Mouse (Mus musculus): ENCODE data around the gene Hist3h2ba. TPM values are rescaled to one million over a fixed set of nuclear protein-coding genes. Genes with fewer than 3 reads are reported as not detected.
A peak's percentile ranks its signal among the peaks of the same experiment; 100 is the strongest.

The Hist3h2ba gene
- 0.37 and 1.1 TPM in 2 replicates for total RNA-seq (2014; rRNA removed)
- polyA plus RNA-seq (2012; rRNA removed): not detected in 2 replicates

DNA sequence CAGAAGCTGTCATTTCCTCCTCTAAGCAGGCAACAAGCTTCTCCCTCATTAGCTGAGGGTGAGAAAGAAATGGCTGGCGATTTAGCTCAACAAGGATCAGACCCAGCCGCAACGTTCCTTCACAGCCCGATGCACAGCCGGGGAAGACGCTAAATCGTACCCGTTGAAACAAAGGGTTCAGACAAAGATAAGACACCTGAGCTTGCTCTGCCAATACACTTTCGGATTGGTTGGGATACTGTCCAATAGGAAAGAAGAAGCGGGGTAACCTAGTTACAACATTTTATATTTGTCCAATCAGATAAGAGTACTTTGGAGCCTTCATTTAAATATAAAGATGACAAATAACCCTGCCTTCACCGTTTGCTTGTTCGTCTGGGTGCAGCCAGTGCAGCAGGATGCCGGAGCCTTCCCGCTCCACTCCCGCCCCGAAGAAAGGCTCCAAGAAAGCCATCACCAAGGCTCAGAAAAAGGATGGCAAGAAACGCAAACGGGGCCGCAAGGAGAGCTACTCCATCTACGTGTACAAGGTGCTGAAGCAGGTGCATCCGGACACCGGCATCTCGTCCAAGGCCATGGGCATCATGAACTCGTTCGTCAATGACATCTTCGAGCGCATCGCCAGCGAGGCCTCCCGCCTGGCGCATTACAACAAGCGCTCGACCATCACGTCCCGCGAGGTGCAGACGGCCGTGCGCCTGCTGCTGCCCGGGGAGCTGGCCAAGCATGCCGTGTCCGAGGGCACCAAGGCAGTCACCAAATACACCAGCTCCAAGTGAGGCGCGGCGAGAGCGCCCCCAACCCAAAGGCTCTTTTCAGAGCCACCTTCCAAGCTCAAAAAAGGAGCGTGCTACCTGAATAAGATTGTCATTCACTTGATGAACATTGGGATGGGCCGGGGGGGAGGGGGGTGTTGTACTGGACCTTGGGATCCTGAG lies at the start of gene Hist3h2ba:
TSS of gene Hist3h2ba (plus strand) at position 379 of the 938 bp plus-strand sequence.
- Histone ChIP-seq H3K4me1 (ENCODE audit: control insufficient read depth, insufficient read depth, low read length) (peaks cover 14% of the 10 kb centered on the region; the same call in 1 of the 2 replicates), H3K4me3 (ENCODE audit: insufficient read depth, low read depth, low read length) (peak within 1 kb of the TSS; percentile 30; the same call in 1 of the 2 replicates), H3K27me3 (ENCODE audit: control insufficient read depth, insufficient read depth, low read length) (peaks cover 8% of the 10 kb centered on the region; the same call in 1 of the 2 replicates), H3K36me3 (ENCODE audit: control insufficient read depth, insufficient read depth, low read length) (no peaks in the 10 kb centered on the region), H3K79me2 (ENCODE audit: control insufficient read depth, insufficient read depth, low read length) (no peaks in the 10 kb centered on the region), H3K9ac (ENCODE audit: low read depth, low read length) (no peak within 1 kb of the TSS), H3K27ac (replicated peaks; ENCODE audit: insufficient read depth, low read depth, low read length) (no peak within 1 kb of the TSS)
- peak; percentile 56 for DNase-seq (ENCODE audit: extremely low read depth, low read depth, low spot score)
- TF ChIP-seq POLR2A (IDR thresholded peaks at IDR 0.05; ENCODE audit: extremely low read depth, insufficient read depth, low read length) (no peak), CTCF (IDR thresholded peaks at IDR 0.05; ENCODE audit: low read depth, low read length) (no peak)
- WGBS: 2% methylated on average over 48 of the region's 48 CpGs

DNA sequence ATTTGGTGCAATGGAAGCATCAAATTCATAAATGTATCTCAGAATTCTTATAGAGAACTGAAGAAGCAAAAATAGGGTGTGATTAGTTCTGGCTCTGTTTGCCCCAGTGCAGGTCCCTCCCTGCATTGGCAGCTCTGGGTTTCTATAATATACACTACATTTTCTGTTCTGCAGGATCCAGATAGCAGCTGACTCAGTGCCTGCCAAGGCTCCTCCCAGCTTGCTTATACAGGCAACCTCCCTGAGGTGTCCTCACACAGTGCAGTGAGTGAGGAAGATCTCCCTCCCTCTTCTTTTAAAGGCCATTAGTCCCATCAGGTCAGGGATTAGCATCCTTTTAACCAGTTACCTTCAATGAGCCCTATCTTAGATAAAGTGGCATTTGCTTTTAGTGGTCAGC lies 47.6 kb upstream of the Hist3h2ba start:
- peaks cover 4% of the 10 kb centered on the region for H3K4me1 ChIP-seq (ENCODE audit: control insufficient read depth, insufficient read depth, low read length)

DNA sequence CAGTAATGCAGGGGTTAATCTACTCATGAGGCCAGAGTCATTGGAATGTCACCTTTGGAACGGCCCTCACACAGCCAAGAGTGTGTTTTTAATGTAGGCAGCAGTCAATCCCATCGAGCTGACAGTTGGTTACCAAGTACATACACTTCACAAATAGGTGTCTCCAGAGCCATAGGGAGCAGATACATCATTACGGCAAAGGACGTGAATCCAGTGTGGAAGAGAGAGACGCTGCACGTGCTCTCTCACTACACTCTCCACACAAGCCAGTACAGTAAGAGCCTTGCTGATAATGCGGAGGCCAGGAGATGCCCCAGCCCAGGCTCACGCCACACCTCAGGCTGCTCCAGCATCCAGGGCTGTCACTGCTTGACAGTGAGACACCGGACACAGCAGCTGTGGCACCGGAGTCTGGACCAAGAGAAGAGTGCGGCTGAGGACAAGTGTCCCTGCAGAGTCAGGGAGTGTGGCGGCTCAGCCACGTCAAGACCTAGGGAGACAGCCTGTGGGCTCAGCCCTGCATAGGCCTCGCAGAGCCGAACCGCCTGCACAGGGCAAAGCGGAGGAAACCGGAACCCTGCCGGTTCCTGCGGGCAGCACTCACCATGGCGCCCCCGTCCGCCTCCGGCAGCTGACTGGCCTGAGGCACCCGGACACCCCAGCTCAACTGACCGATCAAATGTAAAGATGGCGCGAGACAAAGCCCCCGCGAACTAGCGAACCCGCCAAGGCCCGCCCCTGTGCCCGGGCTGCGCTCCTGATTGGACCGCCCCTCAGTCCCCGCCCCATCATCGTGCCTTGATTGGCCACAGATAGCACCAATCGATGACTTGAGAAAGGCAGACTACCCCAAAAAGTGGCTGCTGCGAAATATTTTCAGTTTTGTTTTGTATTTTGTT lies 45.0 kb upstream of the Hist3h2ba start, which contains the start of gene Zfp39:
TSS of gene Zfp39 (minus strand) at position 715 of the 899 bp plus-strand sequence.
- H3K27ac ChIP-seq (replicated peaks; ENCODE audit: insufficient read depth, low read depth, low read length): peak within 1 kb of the TSS; percentile 80
- WGBS: under 1% methylated on average over 40 of the region's 40 CpGs
- peak within 1 kb of the TSS; percentile 80 for H3K9ac ChIP-seq (ENCODE audit: low read depth, low read length)
- H3K79me2 ChIP-seq (ENCODE audit: control insufficient read depth, insufficient read depth, low read length): peaks cover 3% of the 10 kb centered on the region; the same call in 1 of the 2 replicates
- H3K4me1 ChIP-seq (ENCODE audit: control insufficient read depth, insufficient read depth, low read length): peaks cover 4% of the 10 kb centered on the region
- H3K27me3 ChIP-seq (ENCODE audit: control insufficient read depth, insufficient read depth, low read length): no peaks in the 10 kb centered on the region
- peak within 1 kb of the TSS; percentile 83 for H3K4me3 ChIP-seq (ENCODE audit: insufficient read depth, low read depth, low read length)
- TF ChIP-seq POLR2A (IDR thresholded peaks at IDR 0.05; ENCODE audit: extremely low read depth, insufficient read depth, low read length): peak; percentile 73
- no peak for TF ChIP-seq CTCF (IDR thresholded peaks at IDR 0.05; ENCODE audit: low read depth, low read length)
- H3K36me3 ChIP-seq (ENCODE audit: control insufficient read depth, insufficient read depth, low read length): peaks cover 22% of the 10 kb centered on the region
- DNase-seq (ENCODE audit: extremely low read depth, low read depth, low spot score): peak; percentile 81

More for the DNA sequence above, 47.6 kb upstream of the Hist3h2ba start:
- Histone ChIP-seq H3K79me2 (ENCODE audit: control insufficient read depth, insufficient read depth, low read length) (peaks cover 7% of the 10 kb centered on the region; the same call in 1 of the 2 replicates), H3K27me3 (ENCODE audit: control insufficient read depth, insufficient read depth, low read length) (no peaks in the 10 kb centered on the region), H3K9ac (ENCODE audit: low read depth, low read length) (no peak overlapping the region), H3K27ac (replicated peaks; ENCODE audit: insufficient read depth, low read depth, low read length) (no peak overlapping the region), H3K36me3 (ENCODE audit: control insufficient read depth, insufficient read depth, low read length) (peaks cover 37% of the 10 kb centered on the region), H3K4me3 (ENCODE audit: insufficient read depth, low read depth, low read length) (no peak overlapping the region)
- DNase-seq (ENCODE audit: extremely low read depth, low read depth, low spot score): no peak
- TF ChIP-seq CTCF (IDR thresholded peaks at IDR 0.05; ENCODE audit: low read depth, low read length) (no peak), POLR2A (IDR thresholded peaks at IDR 0.05; ENCODE audit: extremely low read depth, insufficient read depth, low read length) (no peak)

DNA sequence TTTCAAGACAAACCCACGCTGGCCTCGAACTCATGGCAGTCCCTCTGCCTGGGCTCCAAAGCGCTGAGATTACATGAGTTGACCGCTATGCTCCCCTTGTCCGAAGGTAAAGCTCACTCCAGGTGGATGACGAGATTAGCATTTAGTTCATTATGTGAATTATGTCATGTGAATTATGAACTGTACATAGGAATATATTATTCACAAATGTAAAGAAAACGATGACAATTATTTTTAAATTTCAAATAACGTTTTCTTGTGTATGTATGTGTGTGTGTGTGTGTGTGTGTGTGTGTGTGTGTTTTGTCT lies 44.4 kb upstream of the Hist3h2ba start:
- TF ChIP-seq CTCF (IDR thresholded peaks at IDR 0.05; ENCODE audit: low read depth, low read length) (no peak), POLR2A (IDR thresholded peaks at IDR 0.05; ENCODE audit: extremely low read depth, insufficient read depth, low read length) (no peak)
- Histone ChIP-seq H3K79me2 (ENCODE audit: control insufficient read depth, insufficient read depth, low read length) (peaks cover 3% of the 10 kb centered on the region; the same call in 1 of the 2 replicates), H3K9ac (ENCODE audit: low read depth, low read length) (peak overlapping the region; percentile 57), H3K36me3 (ENCODE audit: control insufficient read depth, insufficient read depth, low read length) (peaks cover 16% of the 10 kb centered on the region), H3K27ac (replicated peaks; ENCODE audit: insufficient read depth, low read depth, low read length) (peak overlapping the region; percentile 56), H3K4me1 (ENCODE audit: control insufficient read depth, insufficient read depth, low read length) (peaks cover 4% of the 10 kb centered on the region), H3K27me3 (ENCODE audit: control insufficient read depth, insufficient read depth, low read length) (no peaks in the 10 kb centered on the region), H3K4me3 (ENCODE audit: insufficient read depth, low read depth, low read length) (peak overlapping the region; percentile 83)
- DNase-seq (ENCODE audit: extremely low read depth, low read depth, low spot score): no peak
- WGBS: 0% methylated on average over 8 of the region's 8 CpGs

DNA sequence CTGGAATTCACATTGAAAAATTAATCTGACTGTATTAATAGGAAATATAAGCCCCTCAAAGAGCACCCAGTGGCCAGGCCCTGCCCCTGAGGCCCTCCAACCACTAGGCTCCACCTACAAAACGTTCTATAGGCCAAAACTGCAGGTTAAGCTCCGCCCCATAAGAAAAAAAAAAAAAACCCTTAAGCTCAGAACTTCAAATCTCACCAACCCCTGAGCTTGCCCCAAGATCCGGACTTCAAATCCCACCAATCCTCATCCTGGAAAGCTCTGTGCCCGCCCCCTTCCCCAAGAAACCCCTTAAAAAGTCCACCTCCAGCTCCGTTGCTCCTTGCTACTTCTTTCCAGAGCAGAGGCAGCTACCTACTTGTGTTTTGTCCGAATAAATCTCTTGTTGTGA lies 43.9 kb upstream of the Hist3h2ba start:
- H3K27ac ChIP-seq (replicated peaks; ENCODE audit: insufficient read depth, low read depth, low read length): no peak overlapping the region
- H3K79me2 ChIP-seq (ENCODE audit: control insufficient read depth, insufficient read depth, low read length): peaks cover 3% of the 10 kb centered on the region; the same call in 1 of the 2 replicates
- H3K4me1 ChIP-seq (ENCODE audit: control insufficient read depth, insufficient read depth, low read length): peaks cover 4% of the 10 kb centered on the region
- TF ChIP-seq POLR2A (IDR thresholded peaks at IDR 0.05; ENCODE audit: extremely low read depth, insufficient read depth, low read length): no peak
- TF ChIP-seq CTCF (IDR thresholded peaks at IDR 0.05; ENCODE audit: low read depth, low read length): no peak
- WGBS: 68% methylated on average over 6 of the region's 6 CpGs
- H3K4me3 ChIP-seq (ENCODE audit: insufficient read depth, low read depth, low read length): no peak overlapping the region
- H3K9ac ChIP-seq (ENCODE audit: low read depth, low read length): no peak overlapping the region
- DNase-seq (ENCODE audit: extremely low read depth, low read depth, low spot score): no peak
- no peaks in the 10 kb centered on the region for H3K27me3 ChIP-seq (ENCODE audit: control insufficient read depth, insufficient read depth, low read length)
- H3K36me3 ChIP-seq (ENCODE audit: control insufficient read depth, insufficient read depth, low read length): peaks cover 15% of the 10 kb centered on the region
